Mouse (Mus musculus) MEL (cell line): ENCODE measurements around the gene Mxra8. TPM values are rescaled to one million over a fixed set of nuclear protein-coding genes. Genes with fewer than 3 reads are reported as not detected.

Source experiments
- DNase-seq: peaks from one replicate; pipeline ENCODE4 v3.0.0; 2011; ENCODE audit warnings: low read depth, low spot score
- H3K27ac ChIP-seq: 2 replicates; pipeline ENCODE4 v1.5.1; 2012; ENCODE audit warnings: low read depth, mild to moderate bottlenecking, control low read depth, low read length, moderate library complexity; ENCODE audit not compliant: control insufficient read depth
- H3K27me3 ChIP-seq, 2 experiments: fragments of 150-350 bp in 1 of 2; sonication (generic) in 1 of 2; 2 replicates each; pipeline ENCODE4 v1.6.1; 2012; ENCODE audit warnings: low read length in 2 of 2, mild to moderate bottlenecking in 2 of 2, improper control_type of control experiment in 1 of 2, moderate library complexity in 1 of 2; ENCODE audit not compliant: insufficient read depth in 2 of 2, control insufficient read depth in 1 of 2
- H3K36me3 ChIP-seq, 2 experiments: 2 replicates each; pipeline ENCODE4 v1.6.1; 2012 to 2014; ENCODE audit warnings: low read length in 2 of 2, improper control_type of control experiment in 1 of 2, inconsistent platforms in 1 of 2, mild to moderate bottlenecking in 1 of 2; ENCODE audit not compliant: insufficient read depth in 2 of 2, control insufficient read depth in 1 of 2
- H3K4me1 ChIP-seq, 2 experiments: fragments of 150-350 bp in 1 of 2; sonication (generic) in 1 of 2; 2 replicates each; pipeline ENCODE4 v1.6.1; 2012; ENCODE audit warnings: low read length in 2 of 2, improper control_type of control experiment in 1 of 2, mild to moderate bottlenecking in 1 of 2; ENCODE audit not compliant: insufficient read depth in 2 of 2, control insufficient read depth in 1 of 2
- H3K4me3 ChIP-seq, 2 experiments: fragments of 150-350 bp in 1 of 2; sonication (generic) in 1 of 2; 2 replicates each; pipeline ENCODE4 v1.5.1; 2012; ENCODE audit warnings: low read depth in 2 of 2, low read length in 2 of 2, mild to moderate bottlenecking in 2 of 2, moderate library complexity in 2 of 2, control low read depth in 1 of 2, improper control_type of control experiment in 1 of 2; ENCODE audit not compliant: control insufficient read depth in 1 of 2, insufficient read depth in 1 of 2
- H3K79me2 ChIP-seq: 2 replicates; pipeline ENCODE4 v1.6.1; 2012; ENCODE audit warnings: mild to moderate bottlenecking, low read length, moderate library complexity; ENCODE audit not compliant: control insufficient read depth, poor library complexity, insufficient read depth
- H3K9ac ChIP-seq: 2 replicates; pipeline ENCODE4 v1.6.1; 2012; ENCODE audit warnings: low read depth, mild to moderate bottlenecking, control low read depth, low read length, moderate library complexity; ENCODE audit not compliant: control insufficient read depth, poor library complexity, severe bottlenecking
- H3K9me3 ChIP-seq: fragments of 150-350 bp; sonication (generic); replicated peaks from 2 replicates; pipeline ENCODE4 v1.6.1; 2012; ENCODE audit warnings: mild to moderate bottlenecking, low read length, improper control_type of control experiment, moderate library complexity; ENCODE audit not compliant: insufficient read depth
- BHLHE40 ChIP-seq: IDR thresholded peaks from 2 replicates; pipeline ENCODE4 v1.6.1; 2012; ENCODE audit warnings: low read depth, mild to moderate bottlenecking, inconsistent platforms, low read length, improper control_type of control experiment, borderline replicate concordance
- GABPA ChIP-seq: IDR thresholded peaks from 2 replicates; pipeline ENCODE4 v1.6.1; 2012; ENCODE audit warnings: low read depth, mild to moderate bottlenecking, inconsistent platforms, low read length, improper control_type of control experiment, moderate library complexity
- MAFK ChIP-seq: IDR thresholded peaks from 2 replicates; pipeline ENCODE4 v1.6.1; 2011; ENCODE audit warnings: low read depth, mild to moderate bottlenecking, low read length, improper control_type of control experiment, borderline replicate concordance
- MAX ChIP-seq: IDR thresholded peaks from 2 replicates; pipeline ENCODE4 v1.6.1; 2011; ENCODE audit warnings: low read length, improper control_type of control experiment
- MEF2A ChIP-seq: IDR thresholded peaks from 2 replicates; pipeline ENCODE4 v1.6.1; 2014; ENCODE audit warnings: low read depth, mild to moderate bottlenecking, inconsistent platforms, low read length, improper control_type of control experiment; ENCODE audit not compliant: poor library complexity, insufficient replicate concordance, severe bottlenecking; ENCODE audit errors: extremely low read depth
- MXI1 ChIP-seq: IDR thresholded peaks from 2 replicates; pipeline ENCODE4 v1.6.1; 2011; ENCODE audit warnings: mild to moderate bottlenecking, low read depth, low read length, improper control_type of control experiment
- MYB ChIP-seq: IDR thresholded peaks from 2 replicates; pipeline ENCODE4 v1.6.1; 2011; ENCODE audit warnings: mild to moderate bottlenecking, low read depth, low read length, improper control_type of control experiment
- NRF1 ChIP-seq: IDR thresholded peaks from 2 replicates; pipeline ENCODE4 v1.6.1; 2014; ENCODE audit warnings: low read depth, mild to moderate bottlenecking, inconsistent platforms, low read length, improper control_type of control experiment, moderate library complexity; ENCODE audit not compliant: poor library complexity, insufficient read depth, severe bottlenecking
- POLR2AphosphoS2 ChIP-seq: IDR thresholded peaks from 2 replicates; pipeline ENCODE4 v1.6.1; 2011; ENCODE audit warnings: low read length, improper control_type of control experiment
- POLR2AphosphoS5 ChIP-seq: IDR thresholded peaks from 2 replicates; pipeline ENCODE4 v1.6.1; 2012; ENCODE audit warnings: low read depth, borderline replicate concordance, mild to moderate bottlenecking, inconsistent platforms, low read length, moderate library complexity, mixed read lengths
- RAD21 ChIP-seq: IDR thresholded peaks from 2 replicates; pipeline ENCODE4 v1.6.1; 2011; ENCODE audit warnings: mild to moderate bottlenecking, low read depth, low read length, improper control_type of control experiment
- RCOR1 ChIP-seq: IDR thresholded peaks from 2 replicates; pipeline ENCODE4 v1.6.1; 2012; ENCODE audit warnings: low read depth, mild to moderate bottlenecking, inconsistent platforms, low read length, improper control_type of control experiment
- TBP ChIP-seq: IDR thresholded peaks from 2 replicates; pipeline ENCODE4 v1.8.0; 2011; ENCODE audit warnings: low read depth, low read length, improper control_type of control experiment
- UBTF ChIP-seq: IDR thresholded peaks from 2 replicates; pipeline ENCODE4 v1.6.1; 2012; ENCODE audit warnings: low read depth, mild to moderate bottlenecking, inconsistent platforms, low read length, improper control_type of control experiment, moderate library complexity, borderline replicate concordance; ENCODE audit not compliant: insufficient read depth
- USF2 ChIP-seq, 2 experiments: IDR thresholded peaks; 2 replicates each; pipeline ENCODE4 v1.6.1; 2011 to 2012; ENCODE audit warnings: improper control_type of control experiment in 2 of 2, low read length in 2 of 2, borderline replicate concordance in 1 of 2, inconsistent platforms in 1 of 2, low read depth in 1 of 2, mild to moderate bottlenecking in 1 of 2; ENCODE audit not compliant: insufficient read depth in 1 of 2
- ZC3H11A ChIP-seq: IDR thresholded peaks from 2 replicates; pipeline ENCODE4 v1.6.1; 2012; ENCODE audit warnings: low read depth, mild to moderate bottlenecking, inconsistent platforms, low read length, improper control_type of control experiment
- ZMIZ1 ChIP-seq: IDR thresholded peaks from 2 replicates; pipeline ENCODE4 v1.6.1; 2012; ENCODE audit warnings: low read depth, mild to moderate bottlenecking, inconsistent platforms, low read length, improper control_type of control experiment, moderate library complexity
- polyA plus RNA-seq, 2 experiments: library from polyadenylated mRNA; stranded (reverse) in 1 of 2; unstranded in 1 of 2; fragments of >175 nt in 1 of 2; fragments of >200 nt in 1 of 2; gene quantifications; 2 replicates each; pipeline versions ENCODE4 v1.2.1 to v1.2.4; 2012; ENCODE audit warnings: low replicate concordance in 2 of 2, low read depth in 1 of 2; ENCODE audit not compliant: insufficient read length in 2 of 2, insufficient read depth in 1 of 2, missing spikeins in 1 of 2
- total RNA-seq: library from RNA; depleted of rRNA; stranded (reverse); fragments of 300-350 nt; gene quantifications from 2 replicates; pipeline ENCODE4 v1.2.3, GENCODE M21; 2012

The Mxra8 gene
- total and polyA plus RNA-seq, 3 experiments, result 0.46 TPM; not detected in 2

- TF ChIP-seq GABPA, result no peak
- no peak for TF ChIP-seq MAFK
- no peak for TF ChIP-seq RAD21
- TF ChIP-seq UBTF, result no peak
- TF ChIP-seq MXI1, result no peak
- TF ChIP-seq BHLHE40, result no peak
- no peak for TF ChIP-seq ZC3H11A
- no peak for TF ChIP-seq POLR2AphosphoS5
- no peak for TF ChIP-seq TBP
- TF ChIP-seq POLR2AphosphoS2, result no peak
- TF ChIP-seq MYB, result no peak
- no peak for TF ChIP-seq MEF2A
- TF ChIP-seq MAX, result no peak
- no peak for TF ChIP-seq RCOR1
- TF ChIP-seq ZMIZ1, result no peak
- TF ChIP-seq NRF1, result no peak
- Histone ChIP-seq H3K27ac (no peak overlapping the region), H3K36me3 (peaks cover 0 to 2% of the 10 kb centered on the region in 2 experiments; a peak in 2 of 4 replicates), H3K4me1 (peaks cover 0 to 5% of the 10 kb centered on the region in 2 experiments; a peak in 1 of 4 replicates), H3K9ac (no peak overlapping the region), H3K9me3 (no peaks in the 10 kb centered on the region), H3K4me3 (no peak overlapping the region), H3K27me3 (no peaks in the 10 kb centered on the region), H3K79me2 (peaks cover 7% of the 10 kb centered on the region)
- DNase-seq, result no peak
Observed at GRCm38 (mm10) chr4:155837404-155838010, 2.0 kb upstream of the Mxra8 start.

- H3K9me3 ChIP-seq, result no peaks in the 10 kb centered on the region
- H3K27ac ChIP-seq, result no peak overlapping the region
- H3K4me3 ChIP-seq, result no peak overlapping the region
- no peak for TF ChIP-seq ZC3H11A
- no peak for TF ChIP-seq USF2 (IDR thresholded peaks at IDR 0.05; ENCODE audit: borderline replicate concordance in 1 of 2, insufficient read depth in 1 of 2, low read depth in 1 of 2, low read length in 2 of 2)
- no peaks in the 10 kb centered on the region for H3K27me3 ChIP-seq
- H3K79me2 ChIP-seq, result peaks cover 3% of the 10 kb centered on the region
- H3K36me3 ChIP-seq, result no peaks in the 10 kb centered on the region; a peak in 1 of 4 replicates
- no peak overlapping the region for H3K9ac ChIP-seq
- 0 out of 4 replicates have a peak, but pooled peaks cover 0 to 3% of the 10 kb centered on the region in 2 experiments for H3K4me1 ChIP-seq
- DNase-seq, result no peak
Observed at GRCm38 (mm10) chr4:155838187-155839153, 1.0 kb upstream of the Mxra8 start.
